Mouse (Mus musculus) kidney, postnatal 10 days (tissue): ENCODE measurements around the gene Rora.

ENCODE experiments used
- DNase-seq: peaks from one replicate; pipeline ENCODE4 v3.0.0; 2021; ENCODE audit warnings: mixed read lengths

The Rora gene

GRCm38 (mm10) chr9:68825107-68825506 is 171.5 kb downstream of the Rora start:
- no peak for DNase-seq

GRCm38 (mm10) chr9:68825841-68826240 is 172.3 kb downstream of the Rora start:
- DNase-seq, result peak; percentile 24

- DNase-seq, result no peak
Observed at GRCm38 (mm10) chr9:68827441-68827840, 173.9 kb downstream of the Rora start.

GRCm38 (mm10) chr9:68829903-68830302 is 176.3 kb downstream of the Rora start:
- DNase-seq, result peak; percentile 42

- no peak for DNase-seq
Observed at GRCm38 (mm10) chr9:68833323-68833722, 179.7 kb downstream of the Rora start.

GRCm38 (mm10) chr9:68835037-68835649 is 181.6 kb downstream of the Rora start:
- DNase-seq, result no peak

GRCm38 (mm10) chr9:68842134-68842892 is 188.7 kb downstream of the Rora start:
- DNase-seq, result peak; percentile 16

- peak; percentile 21 for DNase-seq
Observed at GRCm38 (mm10) chr9:68845556-68845955, 192.0 kb downstream of the Rora start.

- no peak for DNase-seq
Observed at GRCm38 (mm10) chr9:68850321-68850720, 196.7 kb downstream of the Rora start.

- no peak for DNase-seq
Observed at GRCm38 (mm10) chr9:68852201-68852600, 198.6 kb downstream of the Rora start.

- no peak for DNase-seq
Observed at GRCm38 (mm10) chr9:68852934-68853333, 199.3 kb downstream of the Rora start.

- DNase-seq, result no peak
Observed at GRCm38 (mm10) chr9:68859500-68859899, 205.9 kb downstream of the Rora start.

GRCm38 (mm10) chr9:68866317-68866716 is 212.7 kb downstream of the Rora start:
- DNase-seq, result no peak

- no peak for DNase-seq
Observed at GRCm38 (mm10) chr9:68873838-68874237, 220.3 kb downstream of the Rora start.

- DNase-seq, result no peak
Observed at GRCm38 (mm10) chr9:68874544-68874943, 221.0 kb downstream of the Rora start.

- no peak for DNase-seq
Observed at GRCm38 (mm10) chr9:68875791-68876190, 222.2 kb downstream of the Rora start.

- DNase-seq, result no peak
Observed at GRCm38 (mm10) chr9:68876289-68876688, 222.7 kb downstream of the Rora start.

- peak; percentile 23 for DNase-seq
Observed at GRCm38 (mm10) chr9:68881896-68882295, 228.3 kb downstream of the Rora start.

GRCm38 (mm10) chr9:68883005-68883404 is 229.4 kb downstream of the Rora start:
- DNase-seq, result no peak

GRCm38 (mm10) chr9:68883687-68884086 is 230.1 kb downstream of the Rora start:
- no peak for DNase-seq

- DNase-seq, result peak; percentile 62
Observed at GRCm38 (mm10) chr9:68884451-68885035, 231.0 kb downstream of the Rora start.

GRCm38 (mm10) chr9:68888670-68889069 is 235.1 kb downstream of the Rora start:
- DNase-seq, result peak; percentile 89

- DNase-seq, result no peak
Observed at GRCm38 (mm10) chr9:68891431-68891830, 237.8 kb downstream of the Rora start.

GRCm38 (mm10) chr9:68892356-68892755 is 238.8 kb downstream of the Rora start:
- no peak for DNase-seq
